ENCODE assay signal across 16 mouse cellular contexts in the genomic region with DNA sequence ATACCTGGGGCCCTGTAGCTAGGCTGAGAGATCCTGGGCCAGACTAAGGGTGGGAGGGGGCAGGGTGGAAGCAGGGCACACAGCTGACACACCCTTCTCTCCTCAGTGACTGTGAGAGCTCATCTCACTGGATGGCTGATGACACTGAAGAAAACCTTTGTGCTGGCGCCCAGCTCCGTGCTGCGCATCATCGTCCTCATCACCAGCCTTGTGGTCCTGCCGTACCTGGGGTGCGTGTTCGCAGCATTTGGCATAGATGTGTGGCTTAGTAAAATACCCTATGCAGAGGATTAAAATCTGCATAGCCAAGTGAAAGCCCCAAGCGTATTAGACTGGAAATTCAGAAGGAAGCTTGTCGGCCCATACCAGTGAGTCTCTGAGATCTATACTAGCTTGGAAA.
"Had no signal": no experiment of that assay in that cellular context is flagged by ENCODE, and none has a peak within 500 bp of the region (broad histone marks: within the 10 kb centered on the region; RNA-seq: fewer than 3 reads in every experiment).

No protein-coding gene starts in this region.

- H3K4me2 ChIP-seq: lung, embryonic 14.5 days; midbrain, embryonic 12.5 days; neural tube, embryonic 12.5 days had no signal

- H3K27ac ChIP-seq: midbrain, embryonic 10.5 days; midbrain, embryonic 12.5 days; neural tube, embryonic 12.5 days had no signal

- H3K9ac ChIP-seq: lung, embryonic 14.5 days; midbrain, embryonic 12.5 days; neural tube, embryonic 12.5 days had no signal

- H3K27me3 ChIP-seq: midbrain, embryonic 12.5 days; neural tube, embryonic 12.5 days had no signal

- DNase-seq: lung, adult 18-20 months; lung, embryonic 14.5 days; lung, postnatal 10 days; lung, postnatal 4 days; midbrain, embryonic 14.5 days; retina, postnatal 1 day; right cerebral cortex, adult 18-20 months; right cerebral cortex, postnatal 25 days; right cerebral cortex, postnatal 4 days; spleen, adult 18-20 months; thymus, adult 18-20 months; thymus, postnatal 14 days; thymus, postnatal 36 days had no signal

- H3K4me3 ChIP-seq: midbrain, embryonic 10.5 days; midbrain, embryonic 12.5 days; neural tube, embryonic 12.5 days had no signal
